Mouse (Mus musculus) midbrain, embryonic 12.5 days (tissue): ENCODE data around the gene E330034G19Rik. TPM values are rescaled to one million over a fixed set of nuclear protein-coding genes. Genes with fewer than 3 reads are reported as not detected.
"Not testable (repeated sequence)": the region's sequence is repeated elsewhere in the genome, so short reads cannot be mapped to it uniquely, and the experiment has no call there.

Source experiments
- ATAC-seq: fragments of 200-750 bp; cut with Nextera tagmentation; 2 replicates; pipeline ENCODE4 v1.8.0; 2017; ENCODE audit warnings: low read depth, moderate TSS enrichment, moderate library complexity; ENCODE audit not compliant: low FRiP score
- H3K27ac ChIP-seq: fragments of 300-500 bp; sonication (generic); replicated peaks from 2 replicates; pipeline ENCODE4 v1.5.1; 2016; ENCODE audit warnings: mild to moderate bottlenecking
- H3K27me3 ChIP-seq: fragments of 300-500 bp; sonication (generic); 2 replicates; pipeline ENCODE4 v1.6.1; 2016; ENCODE audit warnings: mild to moderate bottlenecking
- H3K36me3 ChIP-seq: fragments of 300-500 bp; sonication (generic); 2 replicates; pipeline ENCODE4 v1.6.1; 2016
- H3K4me1 ChIP-seq: fragments of 300-500 bp; sonication (generic); 2 replicates; pipeline ENCODE4 v1.6.1; 2016
- H3K4me2 ChIP-seq: fragments of 300-500 bp; sonication (generic); replicated peaks from 2 replicates; pipeline ENCODE4 v1.6.1; 2016; ENCODE audit warnings: mild to moderate bottlenecking, moderate library complexity
- H3K4me3 ChIP-seq: fragments of 300-500 bp; sonication (generic); 2 replicates; pipeline ENCODE4 v1.5.1; 2016; ENCODE audit warnings: mild to moderate bottlenecking
- H3K9ac ChIP-seq: fragments of 300-500 bp; sonication (generic); replicated peaks from 2 replicates; pipeline ENCODE4 v1.6.1; 2016; ENCODE audit warnings: mild to moderate bottlenecking, moderate library complexity
- H3K9me3 ChIP-seq: fragments of 300-500 bp; sonication (generic); 2 replicates; pipeline ENCODE4 v1.6.1; 2016; ENCODE audit warnings: mild to moderate bottlenecking
- WGBS: fragments of 180-500 bp; shearing (Covaris S2); methylation state at CpG from one replicate; pipeline ENCODE4 v1.1.7; 2016; 5-methylcytosine and 5-hydroxymethylcytosine counted together
- polyA plus RNA-seq: library from polyadenylated mRNA; unstranded; fragments of >200 nt; fragmentation: Nextera tagmentation; extraction: Ambion mirVana; gene quantifications from 2 replicates; pipeline ENCODE4 v1.2.1, GENCODE M21; 2016

The E330034G19Rik gene
- polyA plus RNA-seq, 1 experiment from 2014 or later, result not detected

DNA sequence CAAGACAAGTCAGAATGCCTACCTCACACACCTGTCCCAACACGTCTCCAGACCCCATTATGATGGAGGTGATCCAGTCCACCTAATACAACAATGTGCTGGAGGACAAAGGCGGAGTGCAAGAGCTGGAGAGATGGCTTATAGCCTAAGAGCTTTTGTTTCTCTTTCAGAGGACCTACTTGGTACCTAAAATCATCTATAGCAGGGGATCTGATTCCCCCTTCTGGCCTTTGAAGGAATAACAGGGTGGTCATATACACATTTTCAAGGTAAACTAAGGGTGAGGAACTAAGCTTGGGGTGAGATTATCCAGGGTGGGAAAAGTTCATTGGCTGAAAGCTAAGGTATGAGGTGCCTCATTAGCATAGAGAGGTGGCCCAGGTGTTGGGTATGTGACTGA is 19.4 kb upstream of the E330034G19Rik start:
- no peaks in the 10 kb centered on the region for H3K9me3 ChIP-seq
- no peak for ATAC-seq
- H3K4me2 ChIP-seq, result no peak overlapping the region
- no peaks in the 10 kb centered on the region for H3K36me3 ChIP-seq
- H3K9ac ChIP-seq, result no peak overlapping the region
- no peaks in the 10 kb centered on the region for H3K27me3 ChIP-seq
- H3K27ac ChIP-seq, result no peak overlapping the region
- H3K4me1 ChIP-seq, result peaks cover 7% of the 10 kb centered on the region; the same call in 1 of the 2 replicates
- no peak overlapping the region for H3K4me3 ChIP-seq
- WGBS, result 53% methylated on average over 2 of the region's 2 CpGs

DNA sequence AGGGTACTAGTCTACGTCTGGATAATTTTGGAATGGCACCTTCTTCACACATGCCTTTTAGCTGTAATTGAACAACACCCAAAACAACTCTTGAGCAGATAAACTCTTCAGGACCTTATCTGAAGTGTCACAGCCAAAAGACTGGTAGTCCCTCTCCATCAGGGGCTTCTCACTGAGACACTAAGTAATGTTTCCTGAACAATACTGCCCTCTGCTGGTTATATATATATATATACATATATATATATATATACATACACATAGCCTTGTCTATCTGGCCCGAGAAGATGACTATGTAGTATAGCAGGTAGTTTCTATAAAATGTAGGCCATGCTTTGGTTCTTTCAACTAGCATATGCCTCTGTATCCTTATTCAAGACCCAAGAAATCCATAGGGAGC is 17.5 kb upstream of the E330034G19Rik start:
- ATAC-seq, result no peak
- H3K4me2 ChIP-seq, result no peak overlapping the region
- WGBS, result 52% methylated on average over 2 of the region's 2 CpGs

DNA sequence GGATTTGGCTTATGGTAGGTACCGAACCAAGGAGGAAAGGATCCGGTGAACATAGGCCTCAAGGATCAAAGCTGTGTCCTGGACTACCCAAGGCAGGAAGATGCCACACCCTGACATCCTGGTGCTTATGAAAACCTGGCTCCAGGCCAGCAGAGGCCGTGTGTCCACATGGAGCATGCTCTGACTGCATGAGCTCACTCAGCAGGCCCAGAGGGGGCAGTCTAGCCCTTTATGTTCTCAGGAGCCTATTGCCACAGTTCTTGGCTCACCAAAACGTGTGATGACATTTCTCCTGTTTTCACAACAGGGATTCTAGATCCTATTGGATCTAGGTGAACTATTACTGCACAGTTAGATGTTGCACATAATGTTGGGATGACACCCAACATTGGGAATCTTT is 11.7 kb upstream of the E330034G19Rik start:
- Histone ChIP-seq H3K27me3 (no peaks in the 10 kb centered on the region; the same call in 1 of the 2 replicates), H3K4me1 (no peaks in the 10 kb centered on the region), H3K9ac (no peak overlapping the region), H3K27ac (no peak overlapping the region), H3K9me3 (no peaks in the 10 kb centered on the region), H3K36me3 (no peaks in the 10 kb centered on the region), H3K4me2 (no peak overlapping the region), H3K4me3 (no peak overlapping the region)
- no peak for ATAC-seq
- WGBS, result 69% methylated on average over 4 of the region's 4 CpGs

More for the DNA sequence above, 17.5 kb upstream of the E330034G19Rik start:
- H3K9me3 ChIP-seq, result no peaks in the 10 kb centered on the region
- no peaks in the 10 kb centered on the region for H3K36me3 ChIP-seq
- H3K27ac ChIP-seq, result no peak overlapping the region
- no peak overlapping the region for H3K9ac ChIP-seq
- H3K4me3 ChIP-seq, result no peak overlapping the region
- H3K27me3 ChIP-seq, result no peaks in the 10 kb centered on the region; the same call in 1 of the 2 replicates
- no peaks in the 10 kb centered on the region for H3K4me1 ChIP-seq

DNA sequence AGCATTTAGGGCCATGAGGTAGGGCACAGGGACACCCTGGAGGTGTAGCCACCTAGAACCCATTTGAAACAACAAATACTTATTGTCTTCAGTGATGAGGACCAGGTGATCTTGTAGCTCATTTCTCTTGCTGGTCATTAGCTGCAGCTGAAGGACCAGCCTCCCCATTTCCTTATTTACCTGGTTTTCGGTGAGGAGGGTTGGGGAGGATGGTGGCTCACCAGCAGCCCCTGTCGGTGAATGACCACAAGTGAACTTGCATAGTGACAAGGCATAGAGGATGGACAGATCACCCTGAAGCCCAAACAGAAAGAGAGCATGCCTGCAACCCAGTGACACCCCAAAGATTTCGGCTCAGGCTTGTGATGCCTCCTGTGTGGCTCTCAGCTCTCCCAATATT is 10.7 kb upstream of the E330034G19Rik start:
- Histone ChIP-seq H3K36me3 (no peaks in the 10 kb centered on the region), H3K27ac (no peak overlapping the region), H3K4me1 (no peaks in the 10 kb centered on the region), H3K27me3 (no peaks in the 10 kb centered on the region; the same call in 1 of the 2 replicates), H3K9me3 (no peaks in the 10 kb centered on the region), H3K9ac (no peak overlapping the region), H3K4me2 (no peak overlapping the region), H3K4me3 (no peak overlapping the region)
- ATAC-seq, result no peak
- 78% methylated on average over 3 of the region's 3 CpGs for WGBS

DNA sequence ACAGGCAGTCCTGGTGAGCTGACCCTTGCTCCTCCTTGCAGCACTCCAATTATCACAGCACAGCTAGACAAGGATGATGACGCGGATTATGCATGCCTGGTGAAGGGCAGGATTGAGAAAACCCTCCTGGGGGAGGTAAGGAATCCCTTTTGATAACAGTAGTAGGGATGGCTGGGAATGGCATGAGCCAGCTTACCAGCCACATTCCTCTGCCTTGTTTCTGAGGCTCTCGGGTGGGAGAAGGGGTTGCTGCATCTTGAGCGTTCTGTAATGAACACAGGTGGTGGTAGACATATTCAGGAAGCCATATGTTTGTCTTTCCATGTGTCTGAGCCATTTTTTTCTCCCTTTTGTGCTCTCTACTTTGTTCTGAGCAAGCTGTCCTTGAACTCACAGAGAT is 6.9 kb upstream of the E330034G19Rik start:
- no peak for ATAC-seq
- H3K36me3 ChIP-seq, result no peaks in the 10 kb centered on the region
- no peaks in the 10 kb centered on the region for H3K27me3 ChIP-seq
- no peak overlapping the region for H3K9ac ChIP-seq
- H3K4me3 ChIP-seq, result no peak overlapping the region
- H3K9me3 ChIP-seq, result no peaks in the 10 kb centered on the region
- WGBS, result 44% methylated on average over 4 of the region's 4 CpGs
- no peak overlapping the region for H3K4me2 ChIP-seq
- H3K27ac ChIP-seq, result no peak overlapping the region
- H3K4me1 ChIP-seq, result no peaks in the 10 kb centered on the region

DNA sequence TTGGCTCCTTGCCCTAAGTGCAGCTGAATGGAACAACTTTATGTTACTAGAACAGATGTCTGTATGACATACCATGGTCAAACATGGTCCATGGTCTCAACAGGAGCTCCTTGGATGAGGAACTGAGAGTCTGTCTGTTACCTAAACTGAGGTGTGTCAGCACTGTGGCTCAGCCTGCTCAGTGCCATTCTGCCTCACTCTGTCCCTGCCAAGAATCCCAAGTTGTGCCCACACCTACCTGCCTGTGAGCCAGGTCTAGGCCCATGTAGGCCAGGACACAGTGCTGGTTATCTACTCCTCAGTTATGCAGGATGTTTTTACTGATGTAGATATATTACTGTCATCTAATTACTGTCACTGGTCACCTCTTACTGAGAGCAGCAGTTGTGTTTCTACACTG is 2.3 kb upstream of the E330034G19Rik start:
- Histone ChIP-seq H3K4me2 (no peak overlapping the region), H3K27me3 (no peaks in the 10 kb centered on the region)
- no peak for ATAC-seq

DNA sequence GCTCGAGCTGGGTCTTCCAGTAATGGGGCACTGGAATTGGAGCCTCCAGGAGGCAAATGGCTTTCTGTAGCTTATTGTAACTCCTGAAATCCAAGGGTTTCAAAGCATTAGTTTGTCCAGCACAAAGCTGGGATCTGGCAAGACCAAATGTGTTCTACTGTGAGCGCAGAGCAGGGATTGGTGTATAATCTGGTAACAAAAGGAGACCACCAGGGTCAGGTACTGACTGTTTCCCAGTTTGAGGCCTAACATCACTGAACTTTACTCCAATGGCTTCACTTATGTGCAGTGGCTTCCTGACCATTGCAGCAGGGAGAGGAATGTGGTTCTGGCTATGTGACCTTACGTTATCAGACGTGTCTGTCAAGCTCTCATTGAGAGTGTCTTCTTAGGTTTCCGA is 617 bp downstream of the E330034G19Rik start:
- H3K36me3 ChIP-seq, result no peaks in the 10 kb centered on the region
- H3K4me1 ChIP-seq, result no peaks in the 10 kb centered on the region
- no peaks in the 10 kb centered on the region for H3K27me3 ChIP-seq
- WGBS, result 85% methylated on average over 5 of the region's 5 CpGs
- no peak overlapping the region for H3K4me2 ChIP-seq
- no peak overlapping the region for H3K9ac ChIP-seq
- no peak overlapping the region for H3K27ac ChIP-seq
- ATAC-seq, result no peak
- no peaks in the 10 kb centered on the region for H3K9me3 ChIP-seq
- no peak overlapping the region for H3K4me3 ChIP-seq

More for the DNA sequence above, 2.3 kb upstream of the E330034G19Rik start:
- H3K4me1 ChIP-seq, result no peaks in the 10 kb centered on the region
- no peak overlapping the region for H3K9ac ChIP-seq
- no peaks in the 10 kb centered on the region for H3K36me3 ChIP-seq
- H3K4me3 ChIP-seq, result no peak overlapping the region
- no peaks in the 10 kb centered on the region for H3K9me3 ChIP-seq
- H3K27ac ChIP-seq, result no peak overlapping the region

DNA sequence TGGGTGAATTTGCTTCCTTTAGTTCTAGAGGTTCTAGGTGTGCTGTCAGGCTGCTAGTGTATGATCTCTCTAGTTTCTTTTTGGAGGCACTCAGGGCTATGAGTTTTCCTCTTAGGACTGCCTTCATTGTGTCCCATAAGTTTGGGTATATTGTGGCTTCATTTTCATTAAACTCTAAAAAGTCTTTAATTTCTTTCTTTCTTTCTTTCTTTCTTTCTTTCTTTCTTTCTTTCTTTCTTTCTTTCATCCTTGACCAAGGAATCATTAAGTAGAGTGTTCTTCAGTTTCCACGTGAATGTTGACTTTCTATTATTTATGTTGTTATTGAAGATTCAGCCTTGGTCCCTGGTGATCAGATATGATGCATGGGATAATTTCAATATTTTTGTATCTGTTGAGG is 9.1 kb downstream of the E330034G19Rik start:
- WGBS, result 83% methylated on average over 1 of the region's 1 CpGs
- not testable (repeated sequence) for H3K9me3 ChIP-seq, H3K9ac ChIP-seq, H3K27ac ChIP-seq, H3K4me3 ChIP-seq, H3K36me3 ChIP-seq, ATAC-seq, H3K4me2 ChIP-seq, H3K27me3 ChIP-seq, H3K4me1 ChIP-seq

DNA sequence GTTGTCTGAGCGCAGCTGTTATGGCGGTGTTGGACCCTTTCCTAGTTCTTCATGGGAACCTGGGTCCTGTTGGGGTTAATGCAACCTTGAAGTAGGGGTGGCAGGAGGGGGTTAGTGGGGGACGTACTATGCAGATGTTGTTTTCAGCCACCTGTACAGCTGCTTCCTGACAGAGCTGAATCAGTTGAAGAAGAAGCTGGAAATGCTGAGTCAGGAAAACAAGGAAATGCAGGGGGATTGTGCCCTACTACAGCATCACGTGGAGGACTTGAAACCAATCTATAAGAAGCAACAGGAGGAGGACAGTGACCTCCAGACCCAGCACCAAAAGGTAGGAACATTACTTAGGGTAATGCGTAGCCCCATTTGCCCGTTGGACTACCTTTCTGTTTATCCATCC is 13.7 kb downstream of the E330034G19Rik start:
- WGBS, result 85% methylated on average over 6 of the region's 6 CpGs
- ATAC-seq, result no peak
- no peaks in the 10 kb centered on the region for H3K36me3 ChIP-seq
- no peaks in the 10 kb centered on the region for H3K27me3 ChIP-seq
- H3K9ac ChIP-seq, result no peak overlapping the region
- H3K4me3 ChIP-seq, result no peak overlapping the region
- H3K27ac ChIP-seq, result no peak overlapping the region
- no peak overlapping the region for H3K4me2 ChIP-seq
- H3K4me1 ChIP-seq, result no peaks in the 10 kb centered on the region
- H3K9me3 ChIP-seq, result no peaks in the 10 kb centered on the region

DNA sequence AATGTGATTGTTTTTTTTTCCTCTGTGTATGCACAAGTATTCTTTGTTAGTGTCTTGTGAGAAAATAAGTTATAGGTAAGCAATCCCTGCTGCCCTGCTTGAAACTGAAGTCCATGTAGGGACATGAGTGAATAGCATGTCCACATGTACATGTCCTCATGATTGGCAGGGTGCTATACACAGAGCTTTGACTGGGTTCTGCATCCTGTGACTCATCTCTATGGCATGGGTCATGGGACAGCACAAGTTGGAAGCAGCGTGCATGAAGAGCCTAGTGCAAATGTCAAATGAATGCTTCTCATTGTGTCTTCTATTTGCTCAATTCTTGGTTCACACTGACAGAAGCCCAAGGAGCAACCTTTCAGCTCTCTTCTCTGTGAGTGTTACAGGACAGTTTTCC is 14.1 kb downstream of the E330034G19Rik start:
- no peak for ATAC-seq
- Histone ChIP-seq H3K36me3 (no peaks in the 10 kb centered on the region), H3K4me2 (no peak overlapping the region), H3K4me1 (no peaks in the 10 kb centered on the region), H3K9ac (no peak overlapping the region), H3K9me3 (no peaks in the 10 kb centered on the region), H3K4me3 (no peak overlapping the region), H3K27ac (no peak overlapping the region), H3K27me3 (no peaks in the 10 kb centered on the region)
- 78% methylated on average over 1 of the region's 1 CpGs for WGBS

DNA sequence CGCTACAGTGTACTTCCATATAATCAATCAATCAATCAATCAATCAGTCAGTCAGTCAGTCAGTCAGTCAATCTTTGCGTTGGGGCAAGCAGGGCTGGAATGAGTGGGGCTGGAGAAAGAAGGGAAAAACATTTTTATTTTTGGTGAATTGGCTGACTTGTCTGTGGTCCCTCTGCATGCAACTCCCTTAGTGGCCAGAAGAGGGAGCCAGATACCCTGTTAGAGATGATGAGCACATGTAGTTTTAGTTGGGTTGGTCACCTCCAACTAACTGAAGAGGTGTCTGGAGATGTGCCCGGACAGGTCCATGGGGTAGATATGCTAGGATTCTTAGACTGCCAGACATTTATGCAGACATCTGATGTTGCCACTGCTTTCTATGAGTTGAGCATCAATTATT is 18.1 kb downstream of the E330034G19Rik start:
- ATAC-seq, result no peak
- Histone ChIP-seq H3K27ac (no peak overlapping the region), H3K4me3 (no peak overlapping the region), H3K9ac (no peak overlapping the region), H3K4me1 (no peaks in the 10 kb centered on the region), H3K36me3 (no peaks in the 10 kb centered on the region), H3K27me3 (no peaks in the 10 kb centered on the region), H3K9me3 (no peaks in the 10 kb centered on the region), H3K4me2 (no peak overlapping the region)
- 44% methylated on average over 3 of the region's 3 CpGs for WGBS

DNA sequence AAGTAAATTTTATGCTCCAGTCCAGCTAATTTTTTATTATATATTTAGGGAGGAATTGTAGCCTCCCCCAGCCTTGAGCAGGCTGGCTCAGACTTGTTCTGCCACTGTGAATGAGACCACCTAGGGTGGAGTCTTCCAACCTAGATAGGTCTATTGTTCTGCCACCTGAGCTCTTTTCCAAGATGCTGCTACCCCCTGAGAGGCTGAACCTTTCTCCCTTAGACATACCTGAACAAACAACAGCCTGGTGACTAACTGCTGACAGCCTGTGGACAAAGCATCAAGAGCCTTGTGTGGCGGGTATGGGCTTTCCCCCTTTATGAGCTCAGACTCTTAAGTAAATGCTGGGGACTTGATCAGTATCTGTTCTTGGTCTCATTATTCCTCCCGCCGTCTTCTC is 54.0 kb downstream of the E330034G19Rik start:
- H3K36me3 ChIP-seq, ATAC-seq, H3K4me2 ChIP-seq, H3K9me3 ChIP-seq, H3K9ac ChIP-seq, H3K4me3 ChIP-seq, H3K27ac ChIP-seq, H3K27me3 ChIP-seq, H3K4me1 ChIP-seq: not testable (repeated sequence)
- 73% methylated on average over 3 of the region's 3 CpGs for WGBS

DNA sequence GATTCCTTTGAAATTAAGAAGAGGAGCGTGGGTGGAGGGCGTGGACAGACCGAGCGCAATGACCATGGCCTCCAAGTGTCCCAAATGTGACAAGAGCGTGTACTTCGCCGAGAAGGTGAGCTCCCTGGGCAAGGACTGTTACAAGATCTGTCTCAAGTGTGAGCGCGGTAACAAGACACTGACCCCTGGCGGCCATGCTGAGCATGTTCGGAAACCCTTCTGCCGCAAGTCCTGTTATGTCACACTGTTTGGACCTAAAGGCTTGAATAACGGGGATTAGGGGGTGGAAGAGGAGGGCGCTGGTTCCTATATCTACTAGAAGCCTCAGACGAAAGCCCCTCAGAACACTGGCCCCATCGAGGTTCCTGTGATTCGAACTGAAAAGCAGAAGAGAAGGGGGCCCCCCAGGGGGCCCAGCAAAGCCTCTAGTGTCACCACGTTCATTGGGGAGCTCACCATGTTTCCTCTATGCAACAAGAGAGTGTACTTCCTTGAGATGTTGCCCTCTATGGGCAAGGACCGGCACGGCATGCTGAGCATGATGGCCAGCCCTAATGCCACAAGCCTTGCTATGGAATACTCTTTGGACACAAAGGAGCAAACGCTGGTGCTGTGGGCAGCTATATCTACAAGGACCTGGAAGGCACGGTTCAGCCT is 65.4 kb downstream of the E330034G19Rik start:
- WGBS, result 61% methylated on average over 22 of the region's 22 CpGs
- H3K27ac ChIP-seq, result no peak overlapping the region
- H3K9ac ChIP-seq, result no peak overlapping the region
- no peaks in the 10 kb centered on the region for H3K36me3 ChIP-seq
- H3K27me3 ChIP-seq, result no peaks in the 10 kb centered on the region
- H3K4me3 ChIP-seq, result no peak overlapping the region
- no peaks in the 10 kb centered on the region for H3K9me3 ChIP-seq
- H3K4me1 ChIP-seq, result no peaks in the 10 kb centered on the region
- no peak overlapping the region for H3K4me2 ChIP-seq
- no peak for ATAC-seq
